Mouse (Mus musculus): ENCODE data around the gene Knstrn. TPM values are rescaled to one million over a fixed set of nuclear protein-coding genes. Genes with fewer than 3 reads are reported as not detected.

Gene Knstrn
- total and polyA plus RNA-seq, 3 experiments = 80.6 to 138 (median 132) TPM

DNA sequence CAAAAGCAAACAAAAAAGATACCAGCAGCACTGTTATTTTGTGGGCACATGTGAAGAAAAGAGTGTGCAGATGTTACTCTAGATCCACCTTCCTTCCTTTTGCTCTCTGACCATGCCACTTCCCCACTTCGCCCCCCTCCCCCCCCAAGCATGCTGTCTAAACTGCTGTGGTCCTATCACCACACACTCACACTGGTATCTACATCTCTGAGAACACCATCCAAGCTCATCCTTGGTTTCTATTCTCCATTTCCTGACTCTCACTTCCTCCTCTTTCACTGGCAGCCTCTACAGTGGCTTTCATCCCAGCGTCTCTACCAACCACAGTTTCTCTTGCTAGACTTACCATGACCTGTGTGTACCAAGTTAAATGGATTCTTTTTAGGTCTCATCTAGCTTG lies 9.3 kb upstream of the Knstrn start:
- no peaks in the 10 kb centered on the region for H3K27me3 ChIP-seq (ENCODE audit: control insufficient read depth in 1 of 2, insufficient read depth in 2 of 2, low read length in 2 of 2)
- peaks cover 0 to 39% of the 10 kb centered on the region in 2 experiments; a peak in 2 of 4 replicates for H3K36me3 ChIP-seq (ENCODE audit: control insufficient read depth in 1 of 2, insufficient read depth in 2 of 2, low read length in 2 of 2)
- H3K4me3 ChIP-seq (ENCODE audit: control insufficient read depth in 1 of 2, insufficient read depth in 1 of 2, low read depth in 2 of 2, low read length in 2 of 2) = peak overlapping the region; percentile 11 to 38; a peak in 3 of 4 replicates
- H3K27ac ChIP-seq (ENCODE audit: control insufficient read depth, low read depth, low read length) = peak overlapping the region; percentile 91
- no peaks in the 10 kb centered on the region for H3K9me3 ChIP-seq (replicated peaks; ENCODE audit: insufficient read depth, low read length)
- H3K4me1 ChIP-seq (ENCODE audit: control insufficient read depth in 1 of 2, insufficient read depth in 2 of 2, low read length in 2 of 2) = peaks cover 14 to 37% of the 10 kb centered on the region in 2 experiments
- peak; percentile 82 for DNase-seq (ENCODE audit: low read depth, low spot score)
- no peaks in the 10 kb centered on the region for H3K79me2 ChIP-seq (ENCODE audit: control insufficient read depth, insufficient read depth, low read length, poor library complexity)
- no peak overlapping the region; the same call in 1 of the 2 replicates for H3K9ac ChIP-seq (ENCODE audit: control insufficient read depth, low read depth, low read length, poor library complexity, severe bottlenecking)
- TF ChIP-seq CHD1 (IDR thresholded peaks at IDR 0.05; ENCODE audit: low read depth, low read length) (peak; percentile 82; the same call in 1 of the 2 replicates), MYB (IDR thresholded peaks at IDR 0.05; ENCODE audit: low read depth, low read length) (no peak), RCOR1 (IDR thresholded peaks at IDR 0.05; ENCODE audit: low read depth, low read length) (peak; percentile 51), SIN3A (IDR thresholded peaks at IDR 0.05; ENCODE audit: low read length) (no peak; the same call in 1 of the 2 replicates), USF2 (IDR thresholded peaks at IDR 0.05; ENCODE audit: borderline replicate concordance in 1 of 2, insufficient read depth in 1 of 2, low read depth in 1 of 2, low read length in 2 of 2) (no peak), POLR2AphosphoS2 (IDR thresholded peaks at IDR 0.05; ENCODE audit: low read length) (no peak), UBTF (IDR thresholded peaks at IDR 0.05; ENCODE audit: borderline replicate concordance, insufficient read depth, low read depth, low read length) (no peak), CHD2 (IDR thresholded peaks at IDR 0.05; ENCODE audit: low read length) (no peak), TBP (IDR thresholded peaks at IDR 0.05; ENCODE audit: low read depth, low read length) (0 out of 2 replicates have a peak, but pooled peaks have one; percentile 6), SMC3 (IDR thresholded peaks at IDR 0.05; ENCODE audit: low read depth, low read length) (no peak), EP300 (IDR thresholded peaks at IDR 0.05; ENCODE audit: low read depth in 1 of 2, low read length in 2 of 2) (peak; percentile 47 to 67), KAT2A (conservative IDR thresholded peaks at IDR 0.05; ENCODE audit: low read depth, low read length) (no peak), ZMIZ1 (IDR thresholded peaks at IDR 0.05; ENCODE audit: low read depth, low read length) (no peak), ELF1 (IDR thresholded peaks at IDR 0.05; ENCODE audit: low read depth, low read length) (peak; percentile 55; the same call in 1 of the 2 replicates), POLR2AphosphoS5 (IDR thresholded peaks at IDR 0.05; ENCODE audit: borderline replicate concordance, low read depth, low read length) (no peak), JUND (IDR thresholded peaks at IDR 0.05; ENCODE audit: low read depth, low read length) (no peak), HCFC1 (IDR thresholded peaks at IDR 0.05; ENCODE audit: low read depth, low read length) (peak; percentile 31; the same call in 1 of the 2 replicates), POLR2A (IDR thresholded peaks at IDR 0.05; ENCODE audit: control insufficient read depth in 1 of 2, insufficient read depth in 1 of 2, low read depth in 1 of 2, low read length in 2 of 2, poor library complexity in 1 of 2) (no peak; a peak in 1 of 4 replicates), BHLHE40 (IDR thresholded peaks at IDR 0.05; ENCODE audit: borderline replicate concordance, low read depth, low read length) (no peak), MYC (IDR thresholded peaks at IDR 0.05; ENCODE audit: low read depth, low read length) (peak; percentile 75; the same call in 1 of the 2 replicates), E2F4 (IDR thresholded peaks at IDR 0.05; ENCODE audit: borderline replicate concordance, low read depth, low read length) (no peak), MEF2A (IDR thresholded peaks at IDR 0.05; ENCODE audit: extremely low read depth, insufficient replicate concordance, low read depth, low read length, poor library complexity, severe bottlenecking) (no peak), NELFE (IDR thresholded peaks at IDR 0.05; ENCODE audit: low read depth, low read length) (0 out of 2 replicates have a peak, but pooled peaks have one; percentile 21), ETS1 (IDR thresholded peaks at IDR 0.05; ENCODE audit: low read depth, low read length) (peak; percentile 62), MAZ (IDR thresholded peaks at IDR 0.05; ENCODE audit: low read depth, low read length) (peak; percentile 43; the same call in 1 of the 2 replicates), ZKSCAN1 (IDR thresholded peaks at IDR 0.05; ENCODE audit: low read depth, low read length) (no peak), ZNF384 (IDR thresholded peaks at IDR 0.05; ENCODE audit: low read depth, low read length) (no peak), NRF1 (IDR thresholded peaks at IDR 0.05; ENCODE audit: insufficient read depth, low read depth, low read length, poor library complexity, severe bottlenecking) (no peak), MAFK (IDR thresholded peaks at IDR 0.05; ENCODE audit: borderline replicate concordance, low read depth, low read length) (no peak), USF1 (IDR thresholded peaks at IDR 0.05; ENCODE audit: low read depth, low read length) (no peak), CTCF (IDR thresholded peaks at IDR 0.05 in 2 of 3, conservative IDR thresholded peaks at IDR 0.05 in 1 of 3; ENCODE audit: control insufficient read depth in 1 of 3, insufficient read depth in 1 of 3, low read depth in 2 of 3, low read length in 3 of 3, poor library complexity in 1 of 3, severe bottlenecking in 1 of 3) (no peak), TCF12 (IDR thresholded peaks at IDR 0.05; ENCODE audit: low read depth, low read length) (no peak), ZC3H11A (IDR thresholded peaks at IDR 0.05; ENCODE audit: low read depth, low read length) (no peak), MAX (IDR thresholded peaks at IDR 0.05; ENCODE audit: low read length) (peak; percentile 75; the same call in 1 of the 2 replicates), TAL1 (IDR thresholded peaks at IDR 0.05; ENCODE audit: low read length) (no peak), GATA1 (IDR thresholded peaks at IDR 0.05; ENCODE audit: low read depth, low read length) (peak; percentile 49; the same call in 1 of the 2 replicates), GABPA (IDR thresholded peaks at IDR 0.05; ENCODE audit: low read depth, low read length) (no peak)

Measured in MEL (cell line).